Mouse (Mus musculus) lung, embryonic 16.5 days (tissue): ENCODE data around the gene Myh9. TPM values are rescaled to one million over a fixed set of nuclear protein-coding genes. Genes with fewer than 3 reads are reported as not detected.
A peak's percentile ranks its signal among the peaks of the same experiment; 100 is the strongest.

ENCODE experiments used
- ATAC-seq: fragments of 200-750 bp; cut with Nextera tagmentation; 2 replicates; pipeline ENCODE4 v1.8.0; 2017; ENCODE audit warnings: low read depth, mild to moderate bottlenecking, moderate library complexity
- H3K27ac ChIP-seq: fragments of 300-500 bp; sonication (generic); 2 replicates; pipeline ENCODE4 v1.5.1; 2014; ENCODE audit warnings: mild to moderate bottlenecking, control low read depth, low read length
- H3K27me3 ChIP-seq: fragments of 300-500 bp; sonication (generic); 2 replicates; pipeline ENCODE4 v1.6.1; 2014; ENCODE audit warnings: low read depth, low read length, mixed read lengths; ENCODE audit not compliant: control insufficient read depth, insufficient read depth
- H3K36me3 ChIP-seq: fragments of 300-500 bp; sonication (generic); 2 replicates; pipeline ENCODE4 v1.6.1; 2014; ENCODE audit warnings: low read length; ENCODE audit not compliant: control insufficient read depth, insufficient read depth
- H3K4me1 ChIP-seq: fragments of 300-500 bp; sonication (generic); replicated peaks from 2 replicates; pipeline ENCODE4 v1.6.1; 2014; ENCODE audit warnings: low read length, mixed read lengths; ENCODE audit not compliant: control insufficient read depth, insufficient read depth
- H3K4me2 ChIP-seq: fragments of 300-500 bp; sonication (generic); 2 replicates; pipeline ENCODE4 v1.6.1; 2014; ENCODE audit warnings: low read depth, low read length, control low read depth
- H3K4me3 ChIP-seq: fragments of 300-500 bp; sonication (generic); 2 replicates; pipeline ENCODE4 v1.5.1; 2014; ENCODE audit warnings: mild to moderate bottlenecking, low read length, control low read depth
- H3K9ac ChIP-seq: fragments of 300-500 bp; sonication (generic); 2 replicates; pipeline ENCODE4 v1.6.1; 2014; ENCODE audit warnings: low read length, control low read depth
- H3K9me3 ChIP-seq: fragments of 300-500 bp; sonication (generic); 2 replicates; pipeline ENCODE4 v1.6.1; 2016; ENCODE audit warnings: low read length; ENCODE audit not compliant: control insufficient read depth
- WGBS: fragments of 180-500 bp; shearing (Covaris S2); extraction: QIAGEN DNeasy Blood & Tissue Kit; methylation state at CpG from one replicate; pipeline ENCODE4 v1.1.7; 2014; 5-methylcytosine and 5-hydroxymethylcytosine counted together
- polyA plus RNA-seq: library from polyadenylated mRNA; unstranded; fragments of >200 nt; fragmentation: Nextera tagmentation; extraction: Ambion mirVana; gene quantifications from 2 replicates; pipeline ENCODE4 v1.2.1, GENCODE M21; 2015

Myh9 gene
- polyA plus RNA-seq, 1 experiment from 2014 or later = 77.6 TPM

GRCm38 (mm10) chr15:77811099-77811760 lies 30.7 kb downstream of the Myh9 start:
- ATAC-seq = no peak
- Histone ChIP-seq H3K9ac (no peak overlapping the region), H3K27ac (no peak overlapping the region), H3K36me3 (peaks cover 29% of the 10 kb centered on the region), H3K4me2 (no peak overlapping the region), H3K9me3 (no peaks in the 10 kb centered on the region), H3K4me1 (peaks cover 32% of the 10 kb centered on the region), H3K27me3 (no peaks in the 10 kb centered on the region), H3K4me3 (no peak overlapping the region)
- WGBS = 72% methylated on average over 11 of the region's 11 CpGs

- no peak overlapping the region for H3K27ac ChIP-seq
- 89% methylated on average over 17 of the region's 17 CpGs for WGBS
- H3K4me1 ChIP-seq = peaks cover 30% of the 10 kb centered on the region
- no peak for ATAC-seq
- H3K4me2 ChIP-seq = no peak overlapping the region
- H3K36me3 ChIP-seq = peaks cover 34% of the 10 kb centered on the region
- no peaks in the 10 kb centered on the region for H3K9me3 ChIP-seq
- no peaks in the 10 kb centered on the region for H3K27me3 ChIP-seq
- no peak overlapping the region for H3K9ac ChIP-seq
- H3K4me3 ChIP-seq = no peak overlapping the region
Measured at GRCm38 (mm10) chr15:77810416-77811098, 31.4 kb downstream of the Myh9 start.

DNA sequence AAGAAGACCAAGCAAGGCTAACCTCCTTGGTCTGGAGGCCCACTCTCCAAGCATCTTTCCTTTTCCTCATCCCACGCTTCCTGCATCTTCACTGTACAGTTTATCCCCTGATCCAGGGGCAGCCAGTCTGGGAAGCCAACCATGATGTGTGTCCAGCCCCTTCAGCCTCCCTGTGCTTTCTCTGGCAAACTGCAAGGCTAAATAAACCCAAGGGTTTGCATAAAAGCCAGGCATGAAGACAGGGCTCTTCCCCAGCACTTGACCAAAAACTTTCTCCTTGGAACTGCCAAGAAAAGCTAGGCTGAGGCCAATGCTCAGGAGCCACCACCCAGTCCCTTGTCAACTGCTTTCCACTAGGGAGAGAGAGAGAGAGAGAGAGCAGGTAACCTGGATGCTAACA lies 32.5 kb downstream of the Myh9 start:
- no peaks in the 10 kb centered on the region for H3K9me3 ChIP-seq
- H3K27me3 ChIP-seq = no peaks in the 10 kb centered on the region
- H3K9ac ChIP-seq = no peak overlapping the region
- H3K4me2 ChIP-seq = no peak overlapping the region
- H3K4me3 ChIP-seq = no peak overlapping the region
- peaks cover 38% of the 10 kb centered on the region for H3K36me3 ChIP-seq
- H3K4me1 ChIP-seq = peaks cover 32% of the 10 kb centered on the region
- H3K27ac ChIP-seq = no peak overlapping the region
- no peak for ATAC-seq
- 89% methylated on average over 1 of the region's 1 CpGs for WGBS

DNA sequence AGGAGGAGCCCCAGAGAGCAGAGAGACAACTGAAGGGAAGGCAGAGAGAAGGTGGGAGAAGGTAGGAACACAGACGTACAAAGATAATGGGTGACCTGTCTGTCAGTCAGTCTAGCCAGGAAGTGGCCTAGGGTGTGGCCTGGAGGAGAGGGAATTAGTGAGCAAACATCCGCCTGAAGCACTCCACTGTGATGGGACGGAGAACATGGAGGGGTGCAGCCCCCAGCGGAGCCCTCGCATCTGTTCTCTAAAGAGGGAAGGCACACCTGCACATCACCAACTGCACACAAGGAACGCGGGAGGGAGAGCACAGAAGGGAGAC lies 34.8 kb downstream of the Myh9 start:
- Histone ChIP-seq H3K4me1 (peaks cover 29% of the 10 kb centered on the region), H3K36me3 (peaks cover 47% of the 10 kb centered on the region)

DNA sequence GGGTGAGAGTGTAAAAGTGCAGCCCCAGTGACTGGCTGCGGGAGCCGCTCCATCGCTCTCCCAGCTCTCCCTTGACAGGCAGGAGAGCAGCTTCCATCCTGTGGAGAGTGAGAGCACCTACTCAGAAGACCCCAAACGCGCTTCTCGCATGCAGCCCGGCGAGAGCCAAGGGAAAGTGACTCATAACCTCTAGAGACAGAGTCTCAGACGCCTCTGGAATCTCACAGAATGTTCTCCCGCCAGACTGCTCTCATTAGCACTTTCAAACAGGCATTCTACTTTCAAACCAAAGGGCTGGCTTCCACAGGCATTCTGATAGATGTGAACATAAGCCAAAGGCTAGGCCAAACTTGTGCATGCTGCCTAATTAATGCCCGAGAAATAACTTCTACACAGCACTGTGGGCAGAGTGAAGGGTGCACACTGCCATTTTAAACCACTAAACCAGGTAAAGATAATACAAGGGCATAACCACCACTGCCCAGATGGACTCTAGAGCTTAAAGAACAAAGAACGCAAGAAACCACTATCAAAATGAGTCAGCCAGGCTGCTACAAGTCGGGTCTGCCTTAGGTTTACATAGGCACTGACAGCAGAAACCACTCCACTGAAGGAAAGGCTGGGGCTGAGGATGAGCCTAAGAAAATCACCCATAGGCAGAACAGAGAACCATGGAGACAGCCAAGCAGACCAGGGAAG lies 35.3 kb downstream of the Myh9 start:
- WGBS = 71% methylated on average over 13 of the region's 13 CpGs
- Histone ChIP-seq H3K4me2 (no peak overlapping the region), H3K9me3 (no peaks in the 10 kb centered on the region), H3K9ac (no peak overlapping the region), H3K4me1 (peaks cover 31% of the 10 kb centered on the region), H3K4me3 (no peak overlapping the region), H3K27me3 (no peaks in the 10 kb centered on the region), H3K36me3 (peaks cover 49% of the 10 kb centered on the region), H3K27ac (peak overlapping the region; percentile 57; the same call in 1 of the 2 replicates)
- ATAC-seq = no peak

More for the DNA sequence above, 34.8 kb downstream of the Myh9 start:
- H3K27ac ChIP-seq = peak overlapping the region; percentile 57; the same call in 1 of the 2 replicates
- ATAC-seq = no peak
- no peak overlapping the region for H3K4me3 ChIP-seq
- H3K27me3 ChIP-seq = no peaks in the 10 kb centered on the region
- H3K9ac ChIP-seq = no peak overlapping the region
- H3K9me3 ChIP-seq = no peaks in the 10 kb centered on the region
- WGBS = 47% methylated on average over 7 of the region's 7 CpGs
- no peak overlapping the region for H3K4me2 ChIP-seq

- 84% methylated on average over 4 of the region's 4 CpGs for WGBS
- Histone ChIP-seq H3K27ac (peak overlapping the region; percentile 60), H3K9me3 (no peaks in the 10 kb centered on the region), H3K36me3 (peaks cover 47% of the 10 kb centered on the region), H3K4me2 (no peak overlapping the region), H3K4me3 (no peak overlapping the region), H3K4me1 (peaks cover 37% of the 10 kb centered on the region), H3K27me3 (no peaks in the 10 kb centered on the region), H3K9ac (no peak overlapping the region; the same call in 1 of the 2 replicates)
- ATAC-seq = no peak
Measured at GRCm38 (mm10) chr15:77805657-77806056, 36.3 kb downstream of the Myh9 start.

GRCm38 (mm10) chr15:77804949-77805348 lies 37.0 kb downstream of the Myh9 start:
- no peak for ATAC-seq
- WGBS = 61% methylated on average over 9 of the region's 9 CpGs
- Histone ChIP-seq H3K36me3 (peaks cover 46% of the 10 kb centered on the region), H3K27me3 (no peaks in the 10 kb centered on the region), H3K4me3 (no peak overlapping the region), H3K4me2 (no peak overlapping the region), H3K4me1 (peaks cover 43% of the 10 kb centered on the region), H3K9ac (no peak overlapping the region; the same call in 1 of the 2 replicates), H3K9me3 (no peaks in the 10 kb centered on the region), H3K27ac (peak overlapping the region; percentile 33; the same call in 1 of the 2 replicates)

GRCm38 (mm10) chr15:77804460-77804859 lies 37.5 kb downstream of the Myh9 start:
- peaks cover 46% of the 10 kb centered on the region for H3K36me3 ChIP-seq
- no peak for ATAC-seq
- H3K4me1 ChIP-seq = peaks cover 48% of the 10 kb centered on the region
- no peak overlapping the region for H3K4me2 ChIP-seq
- H3K4me3 ChIP-seq = no peak overlapping the region
- peak overlapping the region; percentile 34; the same call in 1 of the 2 replicates for H3K27ac ChIP-seq
- H3K27me3 ChIP-seq = no peaks in the 10 kb centered on the region
- no peaks in the 10 kb centered on the region for H3K9me3 ChIP-seq
- WGBS = 79% methylated on average over 6 of the region's 6 CpGs
- H3K9ac ChIP-seq = no peak overlapping the region

GRCm38 (mm10) chr15:77803747-77804146 lies 38.2 kb downstream of the Myh9 start:
- peaks cover 43% of the 10 kb centered on the region for H3K36me3 ChIP-seq
- no peak for ATAC-seq
- H3K27ac ChIP-seq = peak overlapping the region; percentile 43
- no peak overlapping the region for H3K9ac ChIP-seq
- H3K27me3 ChIP-seq = no peaks in the 10 kb centered on the region
- H3K4me3 ChIP-seq = no peak overlapping the region
- peaks cover 55% of the 10 kb centered on the region for H3K4me1 ChIP-seq
- WGBS = 56% methylated on average over 3 of the region's 3 CpGs
- H3K4me2 ChIP-seq = no peak overlapping the region
- no peaks in the 10 kb centered on the region for H3K9me3 ChIP-seq
